Mouse (Mus musculus) heart, adult 8-10 months (tissue): Measurements from ENCODE around the gene Barx2. TPM values are rescaled to one million over a fixed set of nuclear protein-coding genes. Genes with fewer than 3 reads are reported as not detected.

Experiments used
- DNase-seq: peaks from one replicate; pipeline ENCODE4 v3.0.0; 2022; ENCODE audit warnings: low spot score
- total RNA-seq, 4 experiments: library from RNA; stranded (reverse); gene quantifications; 2 replicates each; pipeline ENCODE4 v1.2.4; 2022

Barx2 gene
- total RNA-seq, 4 experiments from 2014 or later = 0.16 to 0.35 (median 0.17) TPM; not detected in 1

DNA sequence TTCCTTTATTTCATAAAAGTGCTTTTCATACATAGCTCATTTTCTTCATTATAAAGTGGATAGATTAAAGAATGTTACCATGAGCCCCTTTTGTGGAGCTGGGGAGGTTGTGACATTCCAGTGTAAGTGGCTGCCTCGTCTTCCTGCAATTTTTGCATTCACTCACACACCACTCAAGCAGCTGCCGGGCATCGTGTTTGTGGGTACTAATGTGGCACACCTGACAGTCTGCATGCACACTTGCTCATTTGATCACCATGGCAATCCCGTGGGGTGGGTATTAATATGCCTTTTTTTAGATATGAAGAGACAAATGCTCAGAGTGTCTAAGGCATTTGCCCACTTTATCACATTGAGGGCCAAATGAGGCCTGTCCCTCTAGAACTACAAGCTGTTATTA is 24.9 kb downstream of the Barx2 start:
- no peak for DNase-seq

DNA sequence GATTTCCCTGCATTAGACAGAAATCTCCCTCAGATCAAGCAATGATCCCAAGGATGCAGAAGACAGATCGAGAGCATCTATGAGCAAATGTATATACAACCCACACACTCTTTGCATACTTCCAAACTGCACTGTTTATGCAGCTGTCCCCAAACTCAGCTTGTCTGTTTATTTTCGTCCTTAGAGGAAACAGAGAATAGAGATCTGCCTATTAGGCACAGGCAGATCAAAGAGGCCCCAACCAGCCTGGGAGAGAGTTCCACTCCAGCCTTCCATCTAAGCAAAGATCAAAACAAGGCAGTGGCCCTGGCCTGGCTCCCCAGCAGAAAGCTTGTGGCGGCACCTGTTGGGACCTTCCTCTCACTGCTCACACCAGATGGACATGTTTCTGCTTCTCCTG is 27.0 kb downstream of the Barx2 start:
- no peak for DNase-seq

DNA sequence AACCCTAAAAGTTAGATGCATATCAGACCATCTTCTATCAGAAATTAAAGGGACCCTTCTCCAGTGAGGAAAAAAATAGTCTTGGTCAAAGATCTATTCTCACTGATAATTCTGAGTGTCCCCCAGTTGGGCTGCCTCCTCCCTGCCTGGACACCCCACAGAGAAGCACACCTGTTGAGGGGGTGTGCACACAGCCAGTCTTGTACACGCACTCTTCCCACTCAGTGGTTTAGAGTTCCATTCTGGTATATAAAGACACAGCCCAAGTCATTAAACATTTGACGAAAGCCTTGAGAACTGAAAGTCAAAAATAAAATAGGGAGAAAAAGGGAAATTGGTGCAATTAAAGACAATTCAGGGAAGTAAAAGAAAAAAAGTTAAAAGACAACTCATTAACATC is 30.9 kb downstream of the Barx2 start:
- no peak for DNase-seq

DNA sequence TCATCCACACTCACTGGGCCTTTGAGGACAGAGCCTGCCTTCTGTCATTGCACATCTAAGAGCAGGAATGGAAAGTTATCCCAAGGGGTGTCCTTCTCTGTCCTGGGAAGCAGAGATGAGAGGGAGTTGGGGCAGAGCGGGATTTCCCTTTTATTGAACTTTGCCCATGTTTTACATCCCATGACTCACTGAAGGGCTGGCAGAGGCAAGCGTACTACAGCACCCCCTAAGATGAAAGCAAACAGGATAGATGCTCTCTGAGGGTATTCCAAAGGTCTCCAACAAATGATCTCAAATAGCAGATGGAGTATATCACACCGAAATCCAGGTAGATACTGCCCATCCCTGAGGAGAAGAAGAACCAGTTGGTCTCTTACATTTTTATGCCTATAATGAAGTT is 37.7 kb downstream of the Barx2 start:
- DNase-seq = no peak

DNA sequence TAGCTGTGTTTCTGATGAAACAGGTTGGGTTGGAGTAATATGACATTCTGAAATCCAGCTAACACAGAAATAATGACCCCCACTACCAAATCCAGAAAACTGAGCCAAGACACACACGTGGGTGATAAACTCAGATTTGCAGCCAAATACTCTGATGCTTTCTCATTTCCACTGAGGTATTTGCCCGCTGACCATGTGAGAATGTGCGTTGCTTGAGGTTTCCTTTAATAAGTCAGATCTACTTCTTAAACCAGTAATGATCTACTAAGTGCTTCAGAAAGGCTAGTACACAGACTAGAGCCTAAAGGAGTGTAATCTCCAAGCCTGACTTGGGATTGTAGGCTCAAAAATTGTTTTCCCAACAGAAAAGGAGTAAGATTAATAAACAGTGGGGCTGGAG is 39.0 kb downstream of the Barx2 start:
- DNase-seq = no peak

DNA sequence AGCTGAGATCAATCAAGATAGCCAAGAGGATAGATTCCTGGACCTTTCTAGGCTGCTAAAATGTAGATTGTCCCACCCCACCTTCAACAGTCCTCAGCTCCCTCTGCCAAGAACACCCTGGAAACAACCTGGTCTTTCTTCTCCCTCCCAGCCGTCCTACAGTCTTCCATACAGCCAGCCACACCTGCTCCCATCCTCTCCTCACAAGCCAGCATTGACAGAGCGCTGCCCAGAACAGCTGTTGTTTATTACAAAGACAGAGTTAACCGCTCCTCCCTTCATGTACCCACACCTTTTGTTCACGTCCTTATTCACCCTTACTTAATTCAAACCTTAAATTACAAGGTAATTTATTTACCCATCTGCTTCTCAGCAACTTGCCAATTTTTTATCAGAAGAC is 41.9 kb downstream of the Barx2 start:
- DNase-seq = no peak

DNA sequence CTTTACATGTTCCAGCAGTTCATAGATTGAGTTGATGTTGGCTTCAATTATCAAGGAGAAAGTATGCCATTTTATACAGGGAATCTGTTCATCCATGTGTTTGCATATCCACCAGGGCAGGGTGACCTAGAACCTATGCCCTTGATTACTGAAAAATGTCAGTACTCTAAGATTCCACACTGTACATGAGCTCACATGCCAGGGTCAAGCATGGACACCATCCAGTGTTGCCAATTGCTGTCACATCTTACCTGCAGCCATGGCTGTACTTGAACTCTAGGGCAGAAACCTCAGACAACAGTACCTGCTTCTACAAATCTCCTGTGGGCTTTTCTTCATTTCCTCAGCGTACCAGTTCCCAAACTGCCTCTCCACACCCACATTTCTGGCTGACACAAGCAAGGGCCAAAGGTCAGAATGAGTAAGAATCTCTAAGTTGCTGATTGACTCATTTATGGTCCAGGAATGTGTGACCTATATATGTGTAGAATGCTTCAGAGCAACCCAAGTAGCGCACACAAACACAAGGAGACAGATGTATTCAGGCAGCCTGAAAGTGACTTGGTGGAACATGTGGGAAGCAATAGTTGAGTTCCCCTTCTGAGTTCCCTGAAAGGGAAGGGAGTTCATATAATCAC is 44.3 kb downstream of the Barx2 start:
- no peak for DNase-seq

DNA sequence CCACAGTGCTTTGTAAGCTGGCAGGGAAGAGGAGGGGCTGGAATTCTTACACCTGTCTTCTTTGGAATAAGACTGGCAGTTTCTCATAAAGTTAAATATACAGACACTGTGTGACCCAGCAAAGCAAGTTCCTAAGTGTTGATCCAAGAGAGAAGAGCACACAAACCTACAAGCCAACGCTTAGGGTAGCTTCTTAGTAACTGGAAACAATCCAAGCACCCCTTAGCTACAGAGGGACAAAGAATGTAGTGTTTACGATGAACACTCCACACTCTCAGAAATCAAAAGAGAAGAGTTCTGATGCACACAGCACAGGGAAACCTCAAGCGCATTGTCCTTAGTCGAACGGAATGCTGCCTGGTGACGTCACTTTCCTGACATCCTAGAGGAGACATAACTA is 49.4 kb downstream of the Barx2 start:
- no peak for DNase-seq

DNA sequence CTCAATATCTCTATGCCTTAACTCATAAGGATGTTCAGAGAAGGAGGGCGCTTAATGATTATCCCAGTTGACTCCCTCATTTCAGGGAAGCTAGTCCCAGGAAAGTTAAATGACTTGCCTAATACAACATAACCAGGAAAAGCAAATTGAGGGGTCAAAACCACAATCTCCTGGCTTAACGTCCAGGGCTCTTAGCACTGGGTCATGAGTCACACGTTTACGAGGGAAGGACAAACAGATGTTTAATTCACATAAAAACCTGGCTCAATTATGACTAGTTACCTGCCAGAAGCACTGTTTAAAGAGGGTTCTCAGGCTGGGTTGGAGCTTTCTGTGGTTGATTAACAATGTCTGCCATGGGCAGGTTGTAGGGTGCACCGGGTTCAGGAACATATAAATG is 53.8 kb downstream of the Barx2 start:
- no peak for DNase-seq

DNA sequence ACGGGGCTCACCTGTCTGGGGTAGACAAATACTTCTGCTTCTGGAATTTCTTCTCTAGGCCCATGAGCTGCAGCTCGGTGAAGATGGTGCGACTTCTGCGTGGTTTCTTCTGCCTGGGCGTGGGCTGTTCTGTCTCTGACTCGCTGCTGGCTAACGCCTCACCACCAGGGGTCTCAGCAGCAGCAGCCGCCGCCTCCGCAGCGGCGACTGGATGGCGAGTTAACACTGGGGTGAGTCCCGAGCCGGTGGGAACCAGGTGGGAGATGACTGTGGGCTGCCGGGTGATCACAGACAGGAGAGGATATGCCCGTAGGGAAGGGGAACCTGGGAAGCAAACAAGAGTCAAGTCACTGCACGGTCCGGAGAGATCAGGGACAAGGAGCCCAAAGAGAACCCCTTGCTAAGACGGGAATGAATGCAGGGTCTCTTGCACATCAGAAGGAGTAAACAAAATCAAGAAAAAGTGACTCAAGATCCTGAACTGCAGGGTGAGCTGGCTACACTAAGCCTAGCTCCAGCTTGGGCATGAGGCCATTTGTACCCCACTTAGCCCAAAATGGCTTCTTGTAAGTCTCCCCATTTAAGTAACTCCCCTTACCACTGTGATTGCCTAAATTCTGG is 54.4 kb downstream of the Barx2 start:
- no peak for DNase-seq

DNA sequence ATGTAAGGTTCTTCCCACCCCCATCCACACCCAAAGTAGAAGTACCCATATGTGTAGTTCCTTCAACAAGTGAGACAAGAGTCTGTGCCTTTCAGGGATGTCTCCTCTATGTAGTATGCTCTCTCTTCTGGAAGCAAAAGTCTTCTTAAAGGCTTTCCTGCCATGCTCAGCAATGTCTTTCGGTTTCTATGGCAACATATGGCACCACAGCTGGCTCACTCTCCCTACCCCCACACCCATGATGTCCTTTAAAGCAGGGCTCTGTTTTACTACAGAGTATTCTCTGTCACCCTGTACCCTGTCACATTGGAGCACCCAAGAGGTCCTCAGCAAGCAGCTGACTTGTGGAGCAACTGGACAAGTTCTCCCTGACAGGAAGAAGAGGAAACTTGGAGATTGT is 55.8 kb downstream of the Barx2 start:
- DNase-seq = peak; percentile 10

DNA sequence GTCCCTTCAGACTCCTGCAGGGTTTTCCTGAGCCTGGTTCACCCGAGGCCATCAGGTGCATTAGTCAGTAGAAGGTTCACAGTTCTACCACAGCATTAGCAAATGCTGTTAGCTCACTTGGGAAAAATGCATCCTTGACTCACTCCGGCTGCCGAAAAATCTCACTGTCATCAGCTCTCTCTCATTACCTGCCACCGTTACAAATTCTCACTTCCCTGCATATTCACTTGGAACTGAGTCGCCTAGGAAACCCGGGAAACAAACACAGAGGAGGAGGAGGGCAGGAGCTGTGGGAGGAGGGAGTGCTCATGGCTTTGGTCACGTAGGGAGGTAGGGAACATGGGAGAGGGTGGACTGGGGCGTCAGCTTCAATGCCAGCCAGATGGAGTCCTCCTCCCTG is 56.8 kb downstream of the Barx2 start:
- no peak for DNase-seq

DNA sequence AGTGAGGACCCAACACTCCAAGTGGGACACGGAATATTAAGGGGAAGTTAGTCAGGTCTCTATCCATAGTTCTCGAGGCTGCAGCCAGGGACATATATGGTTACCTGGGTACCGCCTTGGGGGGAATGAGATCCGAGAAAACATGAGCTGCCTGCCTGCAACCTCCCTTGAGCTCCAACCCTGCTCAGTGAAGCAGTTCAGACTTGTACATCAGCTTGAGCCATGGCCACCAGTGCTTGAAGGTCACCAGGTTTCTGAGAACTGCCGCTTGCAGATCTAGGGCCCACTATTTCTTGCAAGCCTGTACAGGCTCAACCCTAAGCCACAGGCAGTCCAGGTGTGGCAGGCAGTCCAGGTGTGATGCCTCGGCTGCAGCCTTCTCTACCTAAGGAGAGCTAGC is 57.6 kb downstream of the Barx2 start:
- no peak for DNase-seq

DNA sequence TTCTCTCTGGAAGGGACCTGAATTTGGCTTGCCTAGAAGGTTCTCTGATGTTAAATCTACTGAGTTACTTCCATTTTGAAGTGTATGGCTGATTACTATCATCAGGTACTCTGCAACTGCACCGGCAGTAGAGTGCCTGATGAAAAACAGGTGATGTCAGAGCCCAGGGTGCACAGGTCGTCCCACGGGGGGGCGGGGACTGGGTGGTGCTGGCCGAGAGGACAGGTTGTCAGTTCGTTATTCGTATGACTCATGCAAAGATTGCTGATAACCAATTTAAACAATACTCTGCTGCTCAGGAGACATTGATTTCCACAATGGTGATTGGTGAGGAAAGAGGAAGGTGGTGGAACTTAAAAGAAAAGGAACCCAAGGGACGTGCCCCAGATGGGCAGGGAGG is 61.6 kb downstream of the Barx2 start:
- no peak for DNase-seq

DNA sequence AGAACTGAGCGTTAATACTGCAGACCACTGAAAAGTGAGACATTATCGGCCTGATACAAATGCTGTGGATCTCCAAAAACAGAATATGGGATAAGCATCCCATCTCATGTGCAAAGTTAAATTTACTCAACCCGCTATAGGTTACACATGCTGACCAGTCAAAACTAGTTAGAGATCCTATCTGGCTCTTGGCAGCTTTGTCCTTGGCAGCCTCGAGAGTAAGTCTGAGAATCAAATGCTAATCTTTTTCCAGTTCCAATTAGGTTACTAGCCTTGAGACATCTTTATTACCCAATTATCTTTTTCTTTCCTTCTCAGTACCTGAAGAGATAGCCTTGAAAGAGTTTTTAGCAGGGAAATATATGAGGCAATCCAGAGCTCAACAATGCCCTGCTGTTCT is 62.6 kb downstream of the Barx2 start:
- DNase-seq = no peak

DNA sequence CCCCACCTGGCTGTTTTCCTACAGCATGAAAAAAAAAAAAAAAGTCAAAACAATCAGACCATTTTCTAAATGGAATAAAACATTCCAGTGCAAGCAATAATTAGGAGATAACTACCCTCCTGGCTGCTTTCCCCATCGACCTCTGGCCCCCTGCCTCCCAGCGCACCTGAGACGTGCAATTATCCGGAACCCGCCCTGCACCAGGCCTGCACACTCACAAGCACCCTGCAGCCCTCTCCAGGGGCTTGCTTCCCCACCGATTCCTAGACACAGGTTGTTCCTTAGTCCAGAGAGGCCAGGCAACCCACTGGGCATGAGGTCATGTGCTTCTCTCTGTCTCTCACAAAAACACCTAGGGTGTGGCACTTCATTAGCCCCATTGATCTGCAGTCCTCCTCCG is 63.9 kb downstream of the Barx2 start:
- no peak for DNase-seq

DNA sequence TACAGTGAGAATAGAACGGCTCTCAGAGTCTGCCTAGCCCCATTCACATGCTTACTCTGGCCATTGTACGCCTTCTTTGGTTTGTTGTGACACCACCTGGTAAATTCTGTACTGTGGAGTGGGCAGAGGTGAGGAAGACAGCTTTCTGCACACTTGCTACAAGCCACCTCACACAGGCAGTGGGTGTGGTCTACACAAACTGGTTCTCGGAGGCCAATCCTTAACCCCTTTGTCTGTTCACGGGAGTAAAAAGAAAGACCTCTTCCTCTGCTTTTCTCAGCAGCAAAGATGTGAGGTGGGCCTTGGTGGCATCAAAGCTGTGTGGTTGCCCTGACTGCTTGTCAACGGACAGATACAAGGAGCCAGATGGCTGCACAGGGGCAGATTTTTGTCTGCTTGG is 68.6 kb downstream of the Barx2 start:
- no peak for DNase-seq

DNA sequence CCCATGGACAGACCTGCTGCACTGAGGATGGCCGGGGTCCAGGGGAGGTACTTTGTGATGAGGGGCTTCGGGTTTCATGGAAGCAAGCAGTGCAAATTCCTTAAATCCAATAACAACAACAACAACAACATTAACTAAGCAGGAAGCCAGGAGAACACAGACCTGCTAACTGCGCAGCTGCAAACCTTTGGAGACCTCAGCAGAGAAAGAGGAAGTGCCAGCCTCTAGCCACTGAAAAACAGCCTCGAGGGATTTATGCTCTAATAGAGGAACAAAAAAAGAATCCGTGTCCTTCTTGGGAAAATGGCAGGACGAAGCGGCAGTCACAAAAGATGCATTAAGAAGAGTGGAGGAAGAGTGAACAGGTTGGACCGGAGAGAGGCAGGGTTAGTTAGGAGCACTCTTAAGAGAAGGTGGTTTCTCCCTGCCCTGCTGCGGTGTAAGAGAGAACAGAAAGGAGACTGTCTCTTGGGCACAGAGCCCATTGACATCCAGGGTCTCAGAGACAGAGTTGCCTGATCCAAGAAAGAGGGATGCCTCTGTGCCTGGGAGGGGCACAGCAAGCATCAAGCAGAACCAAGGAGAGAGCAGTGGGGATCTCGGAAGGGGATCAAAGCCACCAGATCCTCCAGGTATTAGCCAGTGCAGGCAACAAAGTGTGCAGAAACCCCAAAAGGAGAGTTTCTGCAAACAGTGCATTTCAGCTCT is 72.0 kb downstream of the Barx2 start:
- no peak for DNase-seq

DNA sequence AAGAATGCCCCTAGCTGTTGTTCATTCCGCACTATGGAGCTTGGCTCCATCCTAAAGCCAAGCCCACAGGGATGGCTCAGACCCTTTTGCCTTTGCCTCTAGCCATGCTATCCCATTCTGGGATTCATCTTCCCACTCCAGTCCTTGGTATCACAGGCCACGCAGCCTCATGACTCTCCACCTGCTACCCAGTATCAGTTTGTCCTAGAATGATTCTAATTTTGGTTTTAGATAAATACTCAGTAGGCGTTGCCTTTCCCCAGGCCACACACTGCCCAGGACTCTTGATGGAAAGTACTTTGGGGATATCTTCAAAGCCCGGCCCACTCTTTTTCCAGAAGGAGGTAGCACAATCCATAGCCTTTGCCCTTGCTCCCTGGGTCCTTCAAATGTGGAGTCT is 72.7 kb downstream of the Barx2 start:
- peak; percentile 27 for DNase-seq

DNA sequence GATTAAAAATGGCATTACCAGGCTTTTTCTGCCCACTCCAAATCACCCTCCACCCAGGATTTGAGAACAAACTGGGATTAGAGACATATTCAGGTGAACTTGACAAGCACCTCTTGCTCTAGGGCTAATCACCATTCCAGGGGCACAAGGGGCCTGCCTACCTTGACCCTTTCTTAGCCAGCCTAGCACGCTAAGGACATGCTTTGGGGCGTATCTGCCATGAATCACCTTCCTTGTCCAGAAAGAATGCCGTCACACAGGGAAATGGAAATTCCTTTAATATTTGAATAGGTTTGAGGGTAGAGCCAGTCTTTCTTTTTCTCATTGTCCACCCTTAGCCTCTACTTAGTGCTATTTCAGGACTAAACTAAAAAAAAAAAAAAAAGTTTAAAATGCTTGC is 73.2 kb downstream of the Barx2 start:
- DNase-seq = no peak

DNA sequence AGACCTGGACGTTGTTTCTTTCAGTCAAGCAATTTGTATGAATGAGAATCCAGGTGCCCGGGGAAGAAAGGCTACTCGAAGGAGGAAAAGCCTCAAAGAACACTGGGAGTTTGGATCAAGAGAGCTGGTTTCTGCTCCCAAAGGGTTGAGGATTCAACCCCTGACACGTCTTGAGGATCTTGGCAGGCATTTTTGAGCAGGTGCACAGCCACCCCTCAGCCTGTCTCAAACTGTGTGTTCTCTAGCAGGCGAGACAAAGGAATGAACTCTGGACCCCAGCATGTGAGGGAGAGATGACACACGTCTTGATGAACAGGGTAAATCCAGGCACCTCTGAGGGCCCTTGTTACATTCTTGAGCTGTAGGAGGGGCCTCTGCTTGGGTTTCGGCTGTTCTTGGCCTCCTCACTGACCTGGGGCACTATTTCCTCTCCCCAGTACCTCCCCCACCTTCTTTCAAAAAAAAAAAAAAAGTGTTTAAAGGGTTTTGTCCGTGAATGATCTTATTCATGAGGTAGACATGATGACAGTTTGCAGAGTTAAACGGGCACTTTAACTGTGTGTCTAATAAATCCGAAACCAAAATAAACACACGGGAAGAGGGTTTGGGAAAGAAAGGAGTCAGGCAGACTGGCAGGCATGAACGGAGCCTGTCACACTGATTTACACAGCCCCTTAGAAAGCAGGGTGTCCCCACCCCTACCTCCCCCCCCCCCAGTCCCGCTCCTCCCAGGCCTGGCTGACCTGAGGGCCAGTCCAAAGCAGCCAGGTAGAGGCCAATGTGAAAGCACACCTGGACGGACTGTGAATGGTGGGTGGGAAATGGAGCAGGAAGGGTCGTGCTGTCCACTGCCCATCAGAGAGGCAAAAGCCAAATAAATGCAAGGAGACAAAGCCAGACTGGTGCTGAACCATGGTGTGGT is 73.9 kb downstream of the Barx2 start:
- no peak for DNase-seq

DNA sequence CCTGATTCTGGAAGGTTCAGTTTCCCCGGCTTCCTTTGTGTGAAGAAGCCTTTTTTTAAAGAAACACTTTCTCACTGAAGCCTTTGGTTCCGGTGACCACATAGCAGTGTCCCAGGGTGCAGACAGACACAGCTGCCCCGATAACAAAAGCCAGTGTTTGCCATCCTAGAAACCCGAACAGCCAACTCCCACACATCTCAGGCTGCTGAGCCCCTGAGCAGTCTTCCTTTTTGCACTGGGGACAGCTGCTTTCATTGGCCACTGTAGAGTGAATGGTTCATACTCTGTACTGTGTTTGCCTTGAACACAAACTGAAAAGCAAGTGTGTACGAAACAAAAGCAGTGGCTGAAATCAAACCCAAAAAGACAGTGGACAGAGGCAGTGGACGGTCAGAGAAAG is 75.2 kb downstream of the Barx2 start:
- DNase-seq = no peak
